Mouse (Mus musculus) embryonic facial prominence, embryonic 14.5 days (tissue): ENCODE results near the gene Thada. TPM values are rescaled to one million over a fixed set of nuclear protein-coding genes. Genes with fewer than 3 reads are reported as not detected.
"Not testable (repeated sequence)": the region's sequence is repeated elsewhere in the genome, so short reads cannot be mapped to it uniquely, and the experiment has no call there.

Experiments used
- ATAC-seq: fragments of 200-750 bp; cut with Nextera tagmentation; 2 replicates; pipeline ENCODE4 v1.8.0; 2017; ENCODE audit warnings: low read depth, moderate number of reproducible peaks, moderate TSS enrichment
- DNase-seq: peaks from one replicate; pipeline ENCODE4 v3.0.0-alpha.2; 2015; ENCODE audit warnings: low spot score
- H3K27ac ChIP-seq: fragments of 300-500 bp; sonication (generic); replicated peaks from 2 replicates; pipeline ENCODE4 v1.5.1; 2014; ENCODE audit warnings: low read depth, mild to moderate bottlenecking, low read length, moderate library complexity
- H3K27me3 ChIP-seq: fragments of 300-500 bp; sonication (generic); replicated peaks from 2 replicates; pipeline ENCODE4 v1.6.1; 2014; ENCODE audit warnings: low read length; ENCODE audit not compliant: control insufficient read depth, insufficient read depth
- H3K36me3 ChIP-seq: fragments of 300-500 bp; sonication (generic); 2 replicates; pipeline ENCODE4 v1.6.1; 2014; ENCODE audit warnings: low read length, mixed read lengths; ENCODE audit not compliant: control insufficient read depth, insufficient read depth
- H3K4me1 ChIP-seq: fragments of 300-500 bp; sonication (generic); 2 replicates; pipeline ENCODE4 v1.6.1; 2014; ENCODE audit warnings: antibody characterized with exemption, low read length; ENCODE audit not compliant: control insufficient read depth, insufficient read depth
- H3K4me2 ChIP-seq: fragments of 300-500 bp; sonication (generic); 2 replicates; pipeline ENCODE4 v1.6.1; 2014; ENCODE audit warnings: low read depth, mild to moderate bottlenecking, low read length, moderate library complexity, mixed read lengths
- H3K4me3 ChIP-seq: fragments of 300-500 bp; sonication (generic); 2 replicates; pipeline ENCODE4 v1.5.1; 2014; ENCODE audit warnings: low read depth, mild to moderate bottlenecking, low read length
- H3K9ac ChIP-seq: fragments of 300-500 bp; sonication (generic); 2 replicates; pipeline ENCODE4 v1.6.1; 2014; ENCODE audit warnings: low read depth, mild to moderate bottlenecking, low read length, moderate library complexity, mixed read lengths
- H3K9me3 ChIP-seq: fragments of 300-500 bp; sonication (generic); 2 replicates; pipeline ENCODE4 v1.6.1; 2016; ENCODE audit warnings: low read length; ENCODE audit not compliant: control insufficient read depth
- WGBS: fragments of 180-500 bp; shearing (Covaris S2); extraction: QIAGEN DNeasy Blood & Tissue Kit; methylation state at CpG from one replicate; pipeline ENCODE4 v1.1.7; 2014; 5-methylcytosine and 5-hydroxymethylcytosine counted together
- polyA plus RNA-seq: library from polyadenylated mRNA; unstranded; fragments of >200 nt; fragmentation: Nextera tagmentation; extraction: Ambion mirVana; gene quantifications from 2 replicates; pipeline ENCODE4 v1.2.1, GENCODE M21; 2014

Gene Thada
- polyA plus RNA-seq, 1 experiment from 2014 or later, result 6.2 TPM

GRCm38 (mm10) chr17:84224217-84224887 is 241.7 kb downstream of the Thada start:
- H3K4me3 ChIP-seq, result no peak overlapping the region
- H3K27me3 ChIP-seq, result no peaks in the 10 kb centered on the region
- no peaks in the 10 kb centered on the region for H3K9me3 ChIP-seq
- 69% methylated on average over 15 of the region's 15 CpGs for WGBS
- H3K9ac ChIP-seq, result no peak overlapping the region
- no peak overlapping the region for H3K4me2 ChIP-seq
- no peak overlapping the region for H3K27ac ChIP-seq
- ATAC-seq (no peak), DNase-seq (no peak)
- H3K4me1 ChIP-seq, result no peaks in the 10 kb centered on the region
- H3K36me3 ChIP-seq, result peaks cover 75% of the 10 kb centered on the region

DNA sequence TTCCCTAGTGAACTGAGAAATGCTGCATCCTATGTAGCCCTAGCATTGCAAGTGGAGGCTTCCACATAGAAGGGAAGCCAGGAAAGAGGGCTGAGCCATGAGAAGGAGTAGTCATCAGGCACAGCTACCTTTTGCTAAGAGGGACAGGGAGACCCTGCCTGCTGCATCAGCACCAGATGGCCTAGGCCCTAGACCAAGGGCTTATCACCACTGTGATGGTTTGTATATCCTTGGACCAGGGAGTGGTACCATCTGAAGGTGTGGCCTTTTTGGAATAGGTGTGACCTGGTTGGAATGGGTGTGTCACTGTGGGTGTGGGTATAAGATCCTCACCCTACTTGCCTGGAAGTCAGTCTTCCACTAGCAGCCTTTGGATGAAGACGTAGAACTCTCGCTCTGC is 247.2 kb downstream of the Thada start:
- not testable (repeated sequence) for ATAC-seq, H3K4me1 ChIP-seq, DNase-seq, H3K27me3 ChIP-seq, H3K27ac ChIP-seq, H3K4me3 ChIP-seq, H3K4me2 ChIP-seq, H3K9ac ChIP-seq, H3K9me3 ChIP-seq
- WGBS, result 100% methylated on average over 2 of the region's 2 CpGs
- peaks cover 41% of the 10 kb centered on the region for H3K36me3 ChIP-seq

DNA sequence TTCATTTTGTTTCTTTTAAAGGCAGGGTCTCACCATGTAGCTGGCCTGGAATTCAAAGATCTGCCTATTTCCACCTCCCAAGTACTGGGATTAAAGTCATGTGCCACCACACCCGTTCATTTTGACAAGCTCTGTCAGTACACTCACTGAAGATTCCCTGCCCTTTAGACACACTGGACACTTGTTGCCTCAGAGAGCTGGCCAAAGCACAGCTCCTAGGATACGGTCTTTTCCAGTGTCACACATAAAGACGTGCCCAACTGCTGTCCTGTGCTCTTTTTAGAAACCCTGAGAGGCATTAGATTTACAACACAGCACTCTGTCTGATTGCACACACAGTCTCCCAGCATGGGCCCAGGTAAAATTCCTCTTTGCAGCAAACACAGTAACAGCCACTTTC is 248.3 kb downstream of the Thada start:
- Histone ChIP-seq H3K27ac (no peak overlapping the region), H3K27me3 (no peaks in the 10 kb centered on the region), H3K9ac (no peak overlapping the region), H3K9me3 (no peaks in the 10 kb centered on the region), H3K36me3 (peaks cover 35% of the 10 kb centered on the region), H3K4me3 (no peak overlapping the region), H3K4me1 (no peaks in the 10 kb centered on the region), H3K4me2 (no peak overlapping the region)
- 82% methylated on average over 3 of the region's 3 CpGs for WGBS
- no peak for ATAC-seq
- DNase-seq, result no peak

GRCm38 (mm10) chr17:84215264-84215960 is 250.6 kb downstream of the Thada start:
- no peak for DNase-seq
- Histone ChIP-seq H3K27ac (no peak overlapping the region), H3K4me3 (no peak overlapping the region), H3K9ac (no peak overlapping the region), H3K27me3 (no peaks in the 10 kb centered on the region), H3K4me1 (no peaks in the 10 kb centered on the region), H3K4me2 (no peak overlapping the region), H3K36me3 (peaks cover 19% of the 10 kb centered on the region), H3K9me3 (no peaks in the 10 kb centered on the region)
- WGBS, result 78% methylated on average over 6 of the region's 6 CpGs
- ATAC-seq, result no peak

DNA sequence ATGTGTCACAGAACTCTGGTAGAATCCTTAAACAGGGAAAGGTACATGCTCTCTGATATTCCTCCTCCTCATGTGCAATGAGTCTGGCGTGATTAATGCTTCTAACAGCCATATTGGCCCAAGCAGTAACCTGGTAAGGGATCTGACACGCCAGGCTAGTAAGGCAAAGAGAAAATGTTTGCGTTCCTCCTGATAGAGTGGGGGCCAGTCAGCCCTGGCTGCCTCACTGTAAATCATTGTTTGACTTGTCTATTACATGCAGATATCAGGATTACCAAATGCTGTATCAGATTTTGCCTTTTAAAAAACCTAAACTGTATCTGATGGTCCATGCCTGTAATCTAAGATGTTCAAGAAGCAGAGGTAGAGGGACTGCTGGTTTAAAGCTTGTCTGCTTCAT is 252.5 kb downstream of the Thada start:
- H3K4me3 ChIP-seq, result no peak overlapping the region
- WGBS, result 69% methylated on average over 3 of the region's 3 CpGs
- no peaks in the 10 kb centered on the region for H3K27me3 ChIP-seq
- H3K36me3 ChIP-seq, result peaks cover 7% of the 10 kb centered on the region; the same call in 1 of the 2 replicates
- no peak overlapping the region for H3K27ac ChIP-seq
- H3K9ac ChIP-seq, result no peak overlapping the region
- H3K9me3 ChIP-seq, result no peaks in the 10 kb centered on the region
- H3K4me2 ChIP-seq, result no peak overlapping the region
- DNase-seq (no peak), ATAC-seq (no peak)
- no peaks in the 10 kb centered on the region for H3K4me1 ChIP-seq

GRCm38 (mm10) chr17:84207611-84208010 is 258.4 kb downstream of the Thada start:
- no peak for ATAC-seq
- peaks cover 15% of the 10 kb centered on the region; the same call in 1 of the 2 replicates for H3K4me1 ChIP-seq
- H3K36me3 ChIP-seq, result peaks cover 9% of the 10 kb centered on the region; the same call in 1 of the 2 replicates
- 89% methylated on average over 3 of the region's 3 CpGs for WGBS
- no peaks in the 10 kb centered on the region for H3K9me3 ChIP-seq
- no peak for DNase-seq
- H3K9ac ChIP-seq, result no peak overlapping the region
- H3K27ac ChIP-seq, result no peak overlapping the region
- no peaks in the 10 kb centered on the region for H3K27me3 ChIP-seq
- H3K4me2 ChIP-seq, result no peak overlapping the region
- H3K4me3 ChIP-seq, result no peak overlapping the region

- H3K9ac ChIP-seq, result no peak overlapping the region
- 73% methylated on average over 3 of the region's 3 CpGs for WGBS
- H3K27me3 ChIP-seq, result no peaks in the 10 kb centered on the region
- ATAC-seq (peak; percentile 77), DNase-seq (peak; percentile 76)
- no peak overlapping the region for H3K4me3 ChIP-seq
- peaks cover 15% of the 10 kb centered on the region; the same call in 1 of the 2 replicates for H3K4me1 ChIP-seq
- no peak overlapping the region for H3K27ac ChIP-seq
- no peak overlapping the region for H3K4me2 ChIP-seq
- H3K9me3 ChIP-seq, result no peaks in the 10 kb centered on the region
- H3K36me3 ChIP-seq, result 0 out of 2 replicates have a peak, but pooled peaks cover 6% of the 10 kb centered on the region
These were observed 259.8 kb downstream of the Thada start for GRCm38 (mm10) chr17:84206239-84206638.

DNA sequence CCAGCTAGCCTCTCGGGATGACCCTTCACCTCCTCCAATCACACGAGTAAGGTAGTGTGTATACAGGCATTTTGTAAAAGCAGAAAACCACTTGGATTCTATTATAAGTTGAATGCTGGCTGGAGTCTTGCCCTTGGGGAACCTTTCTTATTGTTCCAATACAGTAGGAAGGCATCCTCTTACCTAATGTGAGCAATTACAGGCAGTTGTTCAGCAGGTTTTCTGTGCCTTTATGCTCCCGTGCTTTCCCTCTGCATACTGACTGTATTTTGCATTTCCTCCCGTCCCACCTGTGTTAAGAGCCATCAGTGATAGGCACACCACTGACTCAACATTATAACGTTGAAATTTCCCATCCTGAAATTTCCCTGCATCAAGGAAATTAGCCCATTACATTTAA is 261.0 kb downstream of the Thada start:
- no peaks in the 10 kb centered on the region for H3K27me3 ChIP-seq
- H3K27ac ChIP-seq, result no peak overlapping the region
- H3K9me3 ChIP-seq, result no peaks in the 10 kb centered on the region
- H3K4me3 ChIP-seq, result no peak overlapping the region
- 0 out of 2 replicates have a peak, but pooled peaks cover 7% of the 10 kb centered on the region for H3K36me3 ChIP-seq
- H3K9ac ChIP-seq, result no peak overlapping the region
- WGBS, result 67% methylated on average over 5 of the region's 5 CpGs
- peak; percentile 51 for DNase-seq
- H3K4me1 ChIP-seq, result peaks cover 15% of the 10 kb centered on the region; the same call in 1 of the 2 replicates
- ATAC-seq, result no peak
- no peak overlapping the region for H3K4me2 ChIP-seq
